Mouse (Mus musculus): ENCODE results near the gene Npc2. TPM values are rescaled to one million over a fixed set of nuclear protein-coding genes. Genes with fewer than 3 reads are reported as not detected.
A peak's percentile ranks its signal among the peaks of the same experiment; 100 is the strongest.

The Npc2 gene
- total and polyA plus RNA-seq, 3 experiments = 73.4 to 98.5 (median 89.0) TPM

GRCm38 (mm10) chr12:84763577-84764218 lies 9.3 kb downstream of the Npc2 start:
- Histone ChIP-seq H3K4me2 (ENCODE audit: insufficient read depth, low read depth, poor library complexity, severe bottlenecking) (no peak overlapping the region), H3K9ac (ENCODE audit: insufficient read depth, low read depth) (no peak overlapping the region), H3K4me1 (ENCODE audit: control insufficient read depth in 1 of 2, insufficient read depth in 2 of 2) (peaks cover 25 to 69% of the 10 kb centered on the region in 2 experiments), H3K79me2 (replicated peaks; ENCODE audit: control insufficient read depth, extremely low read depth, insufficient read depth, poor library complexity, severe bottlenecking) (no peaks in the 10 kb centered on the region), H3K27ac (ENCODE audit: insufficient read depth, low read depth) (no peak overlapping the region), H3K36me3 (replicated peaks in 1 of 2; ENCODE audit: control insufficient read depth in 1 of 2, insufficient read depth in 1 of 2, low read length in 1 of 2) (peaks cover 22 to 72% of the 10 kb centered on the region in 2 experiments), H3K9me3 (replicated peaks; ENCODE audit: low read length) (no peaks in the 10 kb centered on the region), H3K27me3 (replicated peaks) (no peaks in the 10 kb centered on the region), H3K4me3 (replicated peaks in 1 of 3; ENCODE audit: low read depth in 2 of 3, low read length in 2 of 3, poor library complexity in 1 of 3) (no peak overlapping the region)
- TF ChIP-seq ZKSCAN1 (IDR thresholded peaks at IDR 0.05; ENCODE audit: borderline replicate concordance, low read depth, low read length) = no peak
- no peak for TF ChIP-seq ZC3H11A (IDR thresholded peaks at IDR 0.05; ENCODE audit: low read depth, low read length)
- no peak for TF ChIP-seq NRF1 (IDR thresholded peaks at IDR 0.05; ENCODE audit: low read depth, low read length)
- TF ChIP-seq POLR2A (IDR thresholded peaks at IDR 0.05; ENCODE audit: low read depth, low read length) = no peak
- 0 out of 2 replicates have a peak, but pooled peaks have one; percentile 21 for TF ChIP-seq MAX (IDR thresholded peaks at IDR 0.05; ENCODE audit: low read length)
- TF ChIP-seq IRF4 (IDR thresholded peaks at IDR 0.05; ENCODE audit: low read depth, low read length) = peak; percentile 66
- TF ChIP-seq EP300 (IDR thresholded peaks at IDR 0.05; ENCODE audit: low read length) = peak; percentile 44; the same call in 1 of the 2 replicates
- peak; percentile 18; the same call in 1 of the 2 replicates for TF ChIP-seq JUN (IDR thresholded peaks at IDR 0.05; ENCODE audit: insufficient read depth, low read depth, low read length)
- TF ChIP-seq USF1 (IDR thresholded peaks at IDR 0.05; ENCODE audit: low read depth, low read length) = no peak
- TF ChIP-seq SIN3A (IDR thresholded peaks at IDR 0.05; ENCODE audit: low read length) = 0 out of 2 replicates have a peak, but pooled peaks have one; percentile 35
- TF ChIP-seq ZNF384 (IDR thresholded peaks at IDR 0.05; ENCODE audit: low read depth, low read length) = no peak
- TF ChIP-seq RAD21 (IDR thresholded peaks at IDR 0.05; ENCODE audit: low read depth, low read length) = no peak
- TF ChIP-seq MXI1 (IDR thresholded peaks at IDR 0.05; ENCODE audit: low read depth, low read length) = 0 out of 2 replicates have a peak, but pooled peaks have one; percentile 25
- no peak for TF ChIP-seq ZMIZ1 (IDR thresholded peaks at IDR 0.05; ENCODE audit: low read depth, low read length)
- TF ChIP-seq JUND (conservative IDR thresholded peaks at IDR 0.05; ENCODE audit: low read depth, low read length) = peak; percentile 52; the same call in 1 of the 2 replicates
- TF ChIP-seq ELF1 (IDR thresholded peaks at IDR 0.05; ENCODE audit: low read depth, low read length) = no peak
- no peak for TF ChIP-seq HCFC1 (IDR thresholded peaks at IDR 0.05; ENCODE audit: low read depth, low read length)
- TF ChIP-seq BHLHE40 (IDR thresholded peaks at IDR 0.05; ENCODE audit: low read depth, low read length) = peak; percentile 62
- TF ChIP-seq MAFK (IDR thresholded peaks at IDR 0.05; ENCODE audit: insufficient replicate concordance, low read length) = peak; percentile 67
- TF ChIP-seq ETS1 (conservative IDR thresholded peaks at IDR 0.05; ENCODE audit: low read depth, low read length) = no peak
- DNase-seq (ENCODE audit: extremely low read depth) = no peak
- dilution Hi-C loops (cut with MboI; ENCODE audit: extremely low pct_ligation_motif_present, extremely low pct_unique_long_range_greater_than_20kb, low sequenced_read_pairs) (no loop called here), in situ Hi-C loops (cut with MboI; ENCODE audit: low pct_ligation_motif_present, low pct_unique_long_range_greater_than_20kb, low sequenced_read_pairs) (no loop called here)

GRCm38 (mm10) chr12:84762532-84762931 lies 10.4 kb downstream of the Npc2 start:
- H3K36me3 ChIP-seq (replicated peaks in 1 of 2; ENCODE audit: control insufficient read depth in 1 of 2, insufficient read depth in 1 of 2, low read length in 1 of 2) = peaks cover 27 to 79% of the 10 kb centered on the region in 2 experiments
- DNase-seq (ENCODE audit: extremely low read depth) = peak; percentile 78
- TF ChIP-seq MAX (IDR thresholded peaks at IDR 0.05; ENCODE audit: low read length) (peak; percentile 80; the same call in 1 of the 2 replicates), ZC3H11A (IDR thresholded peaks at IDR 0.05; ENCODE audit: low read depth, low read length) (no peak), POLR2AphosphoS2 (IDR thresholded peaks at IDR 0.05; ENCODE audit: low read depth, low read length) (no peak), HCFC1 (IDR thresholded peaks at IDR 0.05; ENCODE audit: low read depth, low read length) (peak; percentile 50), ZKSCAN1 (IDR thresholded peaks at IDR 0.05; ENCODE audit: borderline replicate concordance, low read depth, low read length) (no peak), NRF1 (IDR thresholded peaks at IDR 0.05; ENCODE audit: low read depth, low read length) (no peak), CHD1 (IDR thresholded peaks at IDR 0.05; ENCODE audit: low read depth, low read length) (no peak), TCF12 (IDR thresholded peaks at IDR 0.05; ENCODE audit: low read depth, low read length) (no peak), BHLHE40 (IDR thresholded peaks at IDR 0.05; ENCODE audit: low read depth, low read length) (peak; percentile 32; the same call in 1 of the 2 replicates), SIN3A (IDR thresholded peaks at IDR 0.05; ENCODE audit: low read length) (peak; percentile 74), GABPA (IDR thresholded peaks at IDR 0.05; ENCODE audit: insufficient replicate concordance, low read depth, low read length) (no peak), EP300 (IDR thresholded peaks at IDR 0.05; ENCODE audit: low read length) (peak; percentile 85), RCOR1 (conservative IDR thresholded peaks at IDR 0.05; ENCODE audit: low read depth, low read length) (peak; percentile 72; the same call in 1 of the 2 replicates), JUN (IDR thresholded peaks at IDR 0.05; ENCODE audit: insufficient read depth, low read depth, low read length) (peak; percentile 73), UBTF (IDR thresholded peaks at IDR 0.05; ENCODE audit: low read depth, low read length) (no peak), TBP (conservative IDR thresholded peaks at IDR 0.05; ENCODE audit: low read depth, low read length) (peak; percentile 69), JUND (conservative IDR thresholded peaks at IDR 0.05; ENCODE audit: low read depth, low read length) (peak; percentile 83), CTCF (conservative IDR thresholded peaks at IDR 0.05 in 1 of 2, IDR thresholded peaks at IDR 0.05 in 1 of 2; ENCODE audit: low read depth in 2 of 2, low read length in 2 of 2) (no peak), USF1 (IDR thresholded peaks at IDR 0.05; ENCODE audit: low read depth, low read length) (no peak), NELFE (IDR thresholded peaks at IDR 0.05; ENCODE audit: low read depth, low read length) (no peak)

More at GRCm38 (mm10) chr12:84762532-84762931, 10.4 kb downstream of the Npc2 start:
- H3K4me1 ChIP-seq (ENCODE audit: control insufficient read depth in 1 of 2, insufficient read depth in 2 of 2) = peaks cover 20 to 60% of the 10 kb centered on the region in 2 experiments
- no peaks in the 10 kb centered on the region for H3K79me2 ChIP-seq (replicated peaks; ENCODE audit: control insufficient read depth, extremely low read depth, insufficient read depth, poor library complexity, severe bottlenecking)
- H3K27me3 ChIP-seq (replicated peaks) = no peaks in the 10 kb centered on the region
- H3K9me3 ChIP-seq (replicated peaks; ENCODE audit: low read length) = no peaks in the 10 kb centered on the region
- H3K4me2 ChIP-seq (ENCODE audit: insufficient read depth, low read depth, poor library complexity, severe bottlenecking) = peak overlapping the region; percentile 51
- no peak overlapping the region for H3K9ac ChIP-seq (ENCODE audit: insufficient read depth, low read depth)
- dilution Hi-C loops (cut with MboI; ENCODE audit: extremely low pct_ligation_motif_present, extremely low pct_unique_long_range_greater_than_20kb, low sequenced_read_pairs) = no loop called here
- in situ Hi-C loops (cut with MboI; ENCODE audit: low pct_ligation_motif_present, low pct_unique_long_range_greater_than_20kb, low sequenced_read_pairs) = no loop called here
- H3K27ac ChIP-seq (ENCODE audit: insufficient read depth, low read depth) = peak overlapping the region; percentile 72
- H3K4me3 ChIP-seq (replicated peaks in 1 of 3; ENCODE audit: low read depth in 2 of 3, low read length in 2 of 3, poor library complexity in 1 of 3) = peak overlapping the region in 1 of 3 experiments; percentile 1

Measured in CH12.LX (cell line).